Mouse (Mus musculus) mature B cell (primary cell): ENCODE results near the gene Catsperg1.
"Not testable (repeated sequence)": the region's sequence is repeated elsewhere in the genome, so short reads cannot be mapped to it uniquely, and the experiment has no call there.

Experiments used
- in situ Hi-C: fragments of 300-500 bp; cut with MboI; formaldehyde crosslinking; loops from 2 replicates; pipeline ENCODE4 v1.14.3; 2019

Catsperg1 gene

GRCm38 (mm10) chr7:29213675-29214082 is at the start of gene Catsperg1:
Catsperg1 (minus strand) TSS chr7:29214035.
- in situ Hi-C loops = no loop called here

GRCm38 (mm10) chr7:29262151-29262550 is 48.3 kb upstream of the Catsperg1 start:
- in situ Hi-C loops = no loop called here

GRCm38 (mm10) chr7:29259781-29260730 is 46.2 kb upstream of the Catsperg1 start:
- in situ Hi-C loops = no loop called here

- in situ Hi-C loops = no loop called here
Measured at GRCm38 (mm10) chr7:29257368-29257767, 43.5 kb upstream of the Catsperg1 start.

GRCm38 (mm10) chr7:29255875-29256274 is 42.0 kb upstream of the Catsperg1 start:
- in situ Hi-C loops = no loop called here

- in situ Hi-C loops = no loop called here
Measured at GRCm38 (mm10) chr7:29253842-29254241, 40.0 kb upstream of the Catsperg1 start.

- in situ Hi-C loops = no loop called here
Measured at GRCm38 (mm10) chr7:29251166-29251565, 37.3 kb upstream of the Catsperg1 start.

GRCm38 (mm10) chr7:29248261-29248841 is 34.5 kb upstream of the Catsperg1 start, which contains the start of gene 2200002D01Rik:
2200002D01Rik (minus strand) TSS chr7:29248466.
- in situ Hi-C loops = loop anchor here (10.0 kb wide), 1 partner anchor 124 kb away; the partner anchor contains the start of gene Ryr1

GRCm38 (mm10) chr7:29247706-29248105 is 33.9 kb upstream of the Catsperg1 start:
- in situ Hi-C loops = loop anchor here (10.0 kb wide), 1 partner anchor 123 kb away; the partner anchor contains the start of gene Ryr1

GRCm38 (mm10) chr7:29247314-29247700 is 33.5 kb upstream of the Catsperg1 start:
- in situ Hi-C loops = loop anchor here (10.0 kb wide), 1 partner anchor 123 kb away; the partner anchor contains the start of gene Ryr1

GRCm38 (mm10) chr7:29246619-29247313 is 32.9 kb upstream of the Catsperg1 start:
- in situ Hi-C loops = loop anchor here (10.0 kb wide), 1 partner anchor 122 kb away; the partner anchor contains the start of gene Ryr1

GRCm38 (mm10) chr7:29246015-29246414 is 32.2 kb upstream of the Catsperg1 start:
- in situ Hi-C loops = loop anchor here (10.0 kb wide), 1 partner anchor 121 kb away; the partner anchor contains the start of gene Ryr1

GRCm38 (mm10) chr7:29244732-29245416 is 31.0 kb upstream of the Catsperg1 start:
- in situ Hi-C loops = loop anchor here (10.0 kb wide), 1 partner anchor 120 kb away; the partner anchor contains the start of gene Ryr1

GRCm38 (mm10) chr7:29238019-29238967 is 24.5 kb upstream of the Catsperg1 start, which contains the start of gene Yif1b:
Yif1b (plus strand) TSS chr7:29238329.
- in situ Hi-C loops = no loop called here

GRCm38 (mm10) chr7:29237596-29237995 is 23.8 kb upstream of the Catsperg1 start:
- in situ Hi-C loops = not testable (repeated sequence)

- in situ Hi-C loops = no loop called here
Measured at GRCm38 (mm10) chr7:29236593-29236992, 22.8 kb upstream of the Catsperg1 start.

- in situ Hi-C loops = no loop called here
Measured at GRCm38 (mm10) chr7:29234661-29235060, 20.8 kb upstream of the Catsperg1 start.

- in situ Hi-C loops = no loop called here
Measured at GRCm38 (mm10) chr7:29233745-29234144, 19.9 kb upstream of the Catsperg1 start.

GRCm38 (mm10) chr7:29232247-29233013 is 18.6 kb upstream of the Catsperg1 start, which contains the start of gene Kcnk6:
Kcnk6 (minus strand) TSS chr7:29232515.
- in situ Hi-C loops = no loop called here
